Mouse (Mus musculus) left cerebral cortex, postnatal 10 days (tissue): ENCODE measurements at regions not wholly inside any gene's neighbourhood (a gene's known extent, or its start where the extent isn't known, plus 50 kb on each side); places are given as distances from the start of the nearest gene placed in this dataset.
"Not testable (repeated sequence)": the region's sequence is repeated elsewhere in the genome, so short reads cannot be mapped to it uniquely, and the experiment has no call there.

Experiments used
- DNase-seq, 2 experiments: peaks; one replicate each; pipeline ENCODE4 v3.0.0; 2021 to 2022; ENCODE audit warnings: low spot score in 2 of 2, mixed read lengths in 1 of 2; ENCODE audit errors: extremely low spot score in 1 of 2
- intact Hi-C: fragments of 180-260 bp; cut with DNase I; formaldehyde crosslinking; loops from one replicate; pipeline ENCODE4 v1.15.1; 2025

DNA sequence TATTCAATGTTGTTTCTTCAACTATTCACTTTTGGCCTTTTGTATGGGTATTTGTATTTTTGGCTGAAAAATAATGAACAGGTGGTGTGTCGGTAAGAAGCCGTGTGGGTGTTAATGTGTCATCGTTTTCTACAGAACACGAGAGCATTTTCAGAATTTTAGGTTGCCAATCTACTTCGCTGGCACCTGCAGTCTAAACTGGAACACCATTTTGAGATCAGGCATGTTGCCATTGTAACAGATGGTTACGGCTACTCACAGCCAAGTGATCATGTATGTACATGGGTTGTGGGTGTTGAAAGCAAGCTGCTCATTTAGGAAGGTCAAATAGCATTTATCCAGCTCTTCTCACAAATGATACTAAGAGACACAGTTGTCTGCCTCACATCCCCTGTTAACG, 167.2 kb upstream of the Gm21833 start:
- intact Hi-C loops, result no loop called here

DNA sequence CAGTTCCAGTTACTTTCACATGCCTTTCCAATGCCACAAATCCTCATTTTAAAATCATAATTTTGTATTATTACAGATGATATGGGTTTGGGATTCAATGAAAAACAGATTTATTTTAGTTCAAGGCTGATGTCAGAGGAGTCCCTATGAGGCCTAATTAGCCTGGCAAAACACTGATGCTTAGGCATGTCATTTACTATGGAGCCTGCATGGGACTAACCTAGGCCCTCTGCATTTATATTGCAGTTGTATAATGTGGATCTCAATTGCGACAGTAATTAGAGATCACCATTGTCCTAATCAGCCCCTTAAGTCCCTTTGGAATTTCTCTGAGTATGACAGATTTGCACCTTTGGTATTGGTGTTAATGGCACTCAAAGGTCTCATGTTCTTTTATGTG, 153.3 kb upstream of the Gm21833 start:
- DNase-seq, result no peak
- intact Hi-C loops, result no loop called here

More for the DNA sequence above, 167.2 kb upstream of the Gm21833 start:
- peak; percentile 9 to 36 for DNase-seq

- intact Hi-C loops, result not testable (repeated sequence)
These were observed 145.1 kb upstream of the Gm21833 start for GRCm38 (mm10) chr16:82683113-82683512.

DNA sequence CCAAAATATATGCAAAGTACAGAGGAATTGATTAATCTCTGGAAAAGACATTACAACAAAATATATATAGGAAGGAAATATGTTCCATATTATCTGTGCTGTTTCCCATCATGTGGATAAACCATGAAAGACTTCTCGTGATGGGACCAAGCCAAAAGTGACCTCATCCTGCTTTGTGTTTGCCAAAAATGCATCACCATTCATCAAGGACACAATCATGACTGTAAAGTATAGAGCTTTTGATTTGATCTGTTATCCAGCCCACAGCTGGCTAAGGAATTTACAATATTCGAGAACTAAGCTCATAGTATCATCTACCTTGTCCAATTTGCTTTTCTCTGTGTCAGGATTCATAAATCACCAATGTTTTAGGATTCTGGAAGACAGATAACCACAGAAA, 127.3 kb upstream of the Gm21833 start:
- DNase-seq, result no peak
- intact Hi-C loops, result no loop called here

More at GRCm38 (mm10) chr16:82683113-82683512, 145.1 kb upstream of the Gm21833 start:
- DNase-seq, result not testable (repeated sequence)

GRCm38 (mm10) chr16:82711161-82711560, 117.0 kb upstream of the Gm21833 start:
- intact Hi-C loops, result no loop called here
- no peak for DNase-seq

GRCm38 (mm10) chr16:82734117-82734516, 94.1 kb upstream of the Gm21833 start:
- DNase-seq, result no peak
- intact Hi-C loops, result no loop called here

DNA sequence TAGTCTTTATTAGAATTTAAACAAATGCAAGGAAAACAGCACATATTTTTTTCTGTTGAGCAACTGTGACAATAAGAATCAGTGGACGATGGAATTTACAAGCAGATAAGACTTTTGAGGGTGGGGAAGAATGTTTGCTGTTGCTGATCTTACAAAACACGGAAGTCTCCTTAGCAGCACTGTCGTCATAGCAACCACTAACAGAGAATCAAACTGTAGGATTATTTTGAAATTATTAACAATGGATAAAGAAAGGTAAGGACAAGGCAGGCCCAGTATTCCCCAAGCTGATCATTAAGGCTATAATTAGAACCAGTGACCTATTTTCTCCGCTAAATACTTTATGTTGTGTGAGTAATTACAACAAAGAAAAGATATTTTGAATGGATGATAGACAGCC, 69.7 kb upstream of the Gm21833 start:
- intact Hi-C loops, result no loop called here

More for the DNA sequence above, 69.7 kb upstream of the Gm21833 start:
- DNase-seq, result no peak
